Mouse (Mus musculus): ENCODE results near the gene Nt5c2. TPM values are rescaled to one million over a fixed set of nuclear protein-coding genes. Genes with fewer than 3 reads are reported as not detected.

The Nt5c2 gene
- 45.3 and 45.5 TPM in 2 replicates for polyA plus RNA-seq (2015; fragmentation: Nextera tagmentation; extraction: Ambion mirVana)

- peak; percentile 93 for ATAC-seq
- H3K27me3 ChIP-seq (replicated peaks; ENCODE audit: insufficient read depth, low read length): peaks cover 43% of the 10 kb centered on the region
- no peaks in the 10 kb centered on the region for H3K36me3 ChIP-seq (ENCODE audit: insufficient read depth, low read length)
- no peaks in the 10 kb centered on the region for H3K9me3 ChIP-seq (ENCODE audit: low read length)
- peak; percentile 76 for DNase-seq (ENCODE audit: low spot score)
- no peak within 1 kb of the TSS for H3K9ac ChIP-seq (replicated peaks; ENCODE audit: low read depth)
- H3K4me2 ChIP-seq (replicated peaks; ENCODE audit: low read depth, low read length): peak within 1 kb of the TSS; percentile 52
- WGBS: under 1% methylated on average over 96 of the region's 124 CpGs
- no peak within 1 kb of the TSS for H3K27ac ChIP-seq (ENCODE audit: low read length)
- H3K4me1 ChIP-seq (ENCODE audit: insufficient read depth, low read depth, low read length): peaks cover 8% of the 10 kb centered on the region
- TF ChIP-seq CTCF (IDR thresholded peaks at IDR 0.05): peak; percentile 37
- no peak for TF ChIP-seq EP300 (IDR thresholded peaks at IDR 0.05)
- H3K4me3 ChIP-seq (ENCODE audit: low read depth, low read length): peak within 1 kb of the TSS; percentile 25
Observed at GRCm38 (mm10) chr19:47014447-47015381, at the start of gene Nt5c2, which contains the start of gene Ina. TSS of gene Nt5c2 (minus strand) at chr19:47015153. TSS of gene Ina (plus strand) at chr19:47014698.

- no peak overlapping the region for H3K9ac ChIP-seq (replicated peaks; ENCODE audit: low read depth)
- no peaks in the 10 kb centered on the region for H3K9me3 ChIP-seq (ENCODE audit: low read length)
- H3K4me3 ChIP-seq (ENCODE audit: low read depth, low read length): no peak overlapping the region
- no peaks in the 10 kb centered on the region for H3K4me1 ChIP-seq (ENCODE audit: insufficient read depth, low read depth, low read length)
- no peak for ATAC-seq
- TF ChIP-seq CTCF (IDR thresholded peaks at IDR 0.05): no peak
- no peak for TF ChIP-seq EP300 (IDR thresholded peaks at IDR 0.05)
- 65% methylated on average over 1 of the region's 1 CpGs for WGBS
- H3K27ac ChIP-seq (ENCODE audit: low read length): no peak overlapping the region
- no peaks in the 10 kb centered on the region for H3K27me3 ChIP-seq (replicated peaks; ENCODE audit: insufficient read depth, low read length)
- H3K4me2 ChIP-seq (replicated peaks; ENCODE audit: low read depth, low read length): no peak overlapping the region
- no peak for DNase-seq (ENCODE audit: low spot score)
- no peaks in the 10 kb centered on the region for H3K36me3 ChIP-seq (ENCODE audit: insufficient read depth, low read length)
Observed at GRCm38 (mm10) chr19:47057684-47058083, 42.7 kb upstream of the Nt5c2 start.

GRCm38 (mm10) chr19:47053471-47053870, 38.5 kb upstream of the Nt5c2 start:
- Histone ChIP-seq H3K9me3 (ENCODE audit: low read length) (no peaks in the 10 kb centered on the region), H3K27me3 (replicated peaks; ENCODE audit: insufficient read depth, low read length) (no peaks in the 10 kb centered on the region), H3K4me2 (replicated peaks; ENCODE audit: low read depth, low read length) (no peak overlapping the region), H3K4me1 (ENCODE audit: insufficient read depth, low read depth, low read length) (0 out of 2 replicates have a peak, but pooled peaks cover 4% of the 10 kb centered on the region), H3K9ac (replicated peaks; ENCODE audit: low read depth) (no peak overlapping the region), H3K36me3 (ENCODE audit: insufficient read depth, low read length) (no peaks in the 10 kb centered on the region), H3K4me3 (ENCODE audit: low read depth, low read length) (no peak overlapping the region), H3K27ac (ENCODE audit: low read length) (no peak overlapping the region)
- 70% methylated on average over 4 of the region's 4 CpGs for WGBS
- DNase-seq (ENCODE audit: low spot score): no peak
- no peak for ATAC-seq
- no peak for TF ChIP-seq CTCF (IDR thresholded peaks at IDR 0.05)
- no peak for TF ChIP-seq EP300 (IDR thresholded peaks at IDR 0.05)

GRCm38 (mm10) chr19:47052927-47053326, 38.0 kb upstream of the Nt5c2 start:
- DNase-seq (ENCODE audit: low spot score) (no peak), ATAC-seq (no peak)
- WGBS: 76% methylated on average over 4 of the region's 4 CpGs
- Histone ChIP-seq H3K4me2 (replicated peaks; ENCODE audit: low read depth, low read length) (no peak overlapping the region), H3K4me1 (ENCODE audit: insufficient read depth, low read depth, low read length) (0 out of 2 replicates have a peak, but pooled peaks cover 4% of the 10 kb centered on the region), H3K9me3 (ENCODE audit: low read length) (no peaks in the 10 kb centered on the region), H3K4me3 (ENCODE audit: low read depth, low read length) (no peak overlapping the region), H3K27me3 (replicated peaks; ENCODE audit: insufficient read depth, low read length) (no peaks in the 10 kb centered on the region), H3K9ac (replicated peaks; ENCODE audit: low read depth) (no peak overlapping the region), H3K27ac (ENCODE audit: low read length) (no peak overlapping the region), H3K36me3 (ENCODE audit: insufficient read depth, low read length) (no peaks in the 10 kb centered on the region)
- TF ChIP-seq EP300 (IDR thresholded peaks at IDR 0.05): no peak
- no peak for TF ChIP-seq CTCF (IDR thresholded peaks at IDR 0.05)

- H3K9me3 ChIP-seq (ENCODE audit: low read length): no peaks in the 10 kb centered on the region
- H3K27ac ChIP-seq (ENCODE audit: low read length): peak within 1 kb of the TSS; percentile 82
- H3K4me3 ChIP-seq (ENCODE audit: low read depth, low read length): peak within 1 kb of the TSS; percentile 83
- no peaks in the 10 kb centered on the region for H3K27me3 ChIP-seq (replicated peaks; ENCODE audit: insufficient read depth, low read length)
- peak within 1 kb of the TSS; percentile 99 for H3K4me2 ChIP-seq (replicated peaks; ENCODE audit: low read depth, low read length)
- no peaks in the 10 kb centered on the region for H3K36me3 ChIP-seq (ENCODE audit: insufficient read depth, low read length)
- peak; percentile 93 for ATAC-seq
- TF ChIP-seq CTCF (IDR thresholded peaks at IDR 0.05): no peak
- no peak for TF ChIP-seq EP300 (IDR thresholded peaks at IDR 0.05)
- 0 out of 2 replicates have a peak, but pooled peaks cover 4% of the 10 kb centered on the region for H3K4me1 ChIP-seq (ENCODE audit: insufficient read depth, low read depth, low read length)
- WGBS: 1% methylated on average over 59 of the region's 75 CpGs
- DNase-seq (ENCODE audit: low spot score): peak; percentile 88
- H3K9ac ChIP-seq (replicated peaks; ENCODE audit: low read depth): peak within 1 kb of the TSS; percentile 55
Observed at GRCm38 (mm10) chr19:47050271-47051032, 35.5 kb upstream of the Nt5c2 start, which contains the start of gene Pcgf6. TSS of gene Pcgf6 (minus strand) at chr19:47050906.

GRCm38 (mm10) chr19:47049840-47050239, 34.9 kb upstream of the Nt5c2 start:
- DNase-seq (ENCODE audit: low spot score): no peak
- Histone ChIP-seq H3K36me3 (ENCODE audit: insufficient read depth, low read length) (no peaks in the 10 kb centered on the region), H3K4me3 (ENCODE audit: low read depth, low read length) (peak overlapping the region; percentile 83), H3K9ac (replicated peaks; ENCODE audit: low read depth) (peak overlapping the region; percentile 55), H3K4me2 (replicated peaks; ENCODE audit: low read depth, low read length) (peak overlapping the region; percentile 99), H3K27ac (ENCODE audit: low read length) (peak overlapping the region; percentile 82; the same call in 1 of the 2 replicates), H3K27me3 (replicated peaks; ENCODE audit: insufficient read depth, low read length) (no peaks in the 10 kb centered on the region), H3K9me3 (ENCODE audit: low read length) (no peaks in the 10 kb centered on the region), H3K4me1 (ENCODE audit: insufficient read depth, low read depth, low read length) (0 out of 2 replicates have a peak, but pooled peaks cover 4% of the 10 kb centered on the region)
- 4% methylated on average over 7 of the region's 7 CpGs for WGBS
- TF ChIP-seq EP300 (IDR thresholded peaks at IDR 0.05) (no peak), CTCF (IDR thresholded peaks at IDR 0.05) (no peak)
- no peak for ATAC-seq

Data from lung, postnatal 0 days (tissue).